Mouse (Mus musculus) right cerebral cortex, adult 2 months (tissue): ENCODE data around the gene Hrh3.
A peak's percentile ranks its signal among the peaks of the same experiment; 100 is the strongest.

Experiments
- DNase-seq, 2 experiments: peaks; one replicate each; pipeline ENCODE4 v3.0.0; 2021 to 2022; ENCODE audit warnings: low spot score in 2 of 2

Hrh3 gene

DNA sequence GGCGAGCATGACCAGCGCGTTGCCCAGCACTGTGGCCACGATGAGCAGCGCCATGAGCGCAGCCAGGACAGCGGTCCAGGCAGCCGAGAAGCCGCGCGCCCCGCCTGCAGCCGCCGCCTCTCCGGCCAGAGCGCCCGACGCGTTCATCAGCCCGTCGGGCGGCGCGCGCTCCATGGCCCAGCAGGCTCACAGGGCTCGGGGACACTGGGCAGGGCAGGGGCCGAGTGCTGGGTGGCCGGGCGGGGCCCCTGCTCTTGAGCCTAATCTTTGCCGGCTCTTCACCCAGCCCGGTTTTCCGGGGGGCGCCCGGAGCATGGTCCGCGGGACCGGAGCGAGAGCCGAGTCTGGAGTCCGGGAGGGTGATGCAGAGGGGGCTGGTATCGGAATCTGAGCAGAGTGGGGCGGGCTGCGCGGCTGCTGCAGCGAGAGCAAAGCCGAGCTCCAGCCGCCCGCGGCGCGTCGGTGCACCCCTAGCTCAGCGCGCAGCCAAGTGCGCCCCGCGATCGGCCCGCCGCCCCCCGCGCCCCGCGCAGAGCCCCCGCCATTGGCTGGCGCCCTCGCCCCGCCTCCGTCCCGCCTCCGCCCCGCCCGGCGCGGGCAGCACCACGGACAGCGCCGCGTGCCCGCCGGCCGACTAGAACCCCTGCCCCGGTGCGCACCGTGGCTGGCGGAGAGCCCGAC lies at the start of gene Hrh3:
Hrh3 (minus strand) TSS at position 511 of the 681 bp plus-strand sequence.
- peak in 1 of 2 experiments; percentile 50 for DNase-seq

- DNase-seq, result no peak
Observed at GRCm38 (mm10) chr2:180148551-180148950, 44.3 kb upstream of the Hrh3 start.

DNA sequence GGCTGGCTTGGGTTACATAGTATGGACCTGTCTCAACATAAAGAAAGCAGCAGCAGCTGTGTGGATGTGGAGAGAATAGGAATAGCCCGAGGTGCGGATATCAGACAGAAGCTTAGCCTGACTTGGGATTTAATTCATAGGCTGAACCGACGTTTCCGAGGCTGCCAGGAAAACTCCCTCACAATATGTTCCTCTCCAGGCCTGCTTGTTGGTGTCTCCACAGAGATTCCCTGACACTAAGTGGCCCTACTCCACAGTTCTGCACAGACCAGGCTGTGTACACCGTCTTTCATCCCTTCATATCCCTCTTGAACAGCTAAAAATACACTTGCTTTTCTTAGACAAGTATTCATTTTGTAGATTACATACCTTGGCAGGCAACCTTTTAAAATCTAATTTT lies 43.1 kb upstream of the Hrh3 start:
- peak in 1 of 2 experiments; percentile 46 for DNase-seq

- no peak for DNase-seq
Observed at GRCm38 (mm10) chr2:180146091-180146490, 41.8 kb upstream of the Hrh3 start.

DNA sequence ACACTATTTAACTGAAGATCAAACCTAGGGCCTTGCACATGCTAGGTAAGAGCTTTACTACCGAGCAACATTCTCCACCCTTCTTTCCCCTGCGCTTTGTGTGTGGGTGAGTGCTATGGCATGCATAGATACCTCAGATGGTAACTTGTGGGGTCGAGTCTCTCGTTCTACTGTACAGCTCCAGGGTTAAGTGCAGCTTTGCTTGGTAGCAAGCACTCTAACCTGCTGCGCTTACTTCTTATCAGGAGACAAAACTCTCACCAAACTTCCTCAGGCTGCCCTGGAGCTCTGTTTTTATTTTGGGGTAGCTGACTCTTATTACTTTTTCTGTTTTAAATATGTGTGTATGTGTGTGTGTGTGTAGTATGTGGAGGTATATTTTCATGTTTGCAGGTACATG lies 31.1 kb upstream of the Hrh3 start:
- DNase-seq, result no peak

DNA sequence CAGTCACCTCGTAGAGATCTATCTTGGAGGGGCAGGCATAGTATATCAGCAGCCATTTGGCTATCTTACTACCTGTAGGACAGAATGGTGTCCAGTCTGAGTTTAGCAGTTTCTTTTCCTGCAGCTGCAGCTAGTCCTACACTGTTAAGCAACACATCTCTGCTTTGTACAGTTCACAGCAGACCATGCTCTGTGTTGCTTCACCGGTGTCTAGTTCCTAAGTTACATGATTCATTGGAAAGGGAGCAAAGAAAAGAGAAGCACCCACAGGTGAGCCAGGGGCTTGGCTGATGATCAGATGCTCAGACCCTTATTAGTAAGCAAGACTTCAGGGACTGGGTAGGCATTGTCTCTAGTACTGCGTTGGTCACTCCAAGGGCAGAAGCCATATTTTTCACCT lies 29.6 kb upstream of the Hrh3 start:
- no peak for DNase-seq

- DNase-seq, result no peak
Observed at GRCm38 (mm10) chr2:180133231-180133630, 28.9 kb upstream of the Hrh3 start.

- DNase-seq, result no peak
Observed at GRCm38 (mm10) chr2:180127675-180128074, 23.4 kb upstream of the Hrh3 start.

GRCm38 (mm10) chr2:180126195-180126594 lies 21.9 kb upstream of the Hrh3 start:
- peak in 1 of 2 experiments; percentile 25 for DNase-seq

GRCm38 (mm10) chr2:180124192-180124591 lies 19.9 kb upstream of the Hrh3 start:
- no peak for DNase-seq

GRCm38 (mm10) chr2:180120292-180120761 lies 16.0 kb upstream of the Hrh3 start:
- no peak for DNase-seq

DNA sequence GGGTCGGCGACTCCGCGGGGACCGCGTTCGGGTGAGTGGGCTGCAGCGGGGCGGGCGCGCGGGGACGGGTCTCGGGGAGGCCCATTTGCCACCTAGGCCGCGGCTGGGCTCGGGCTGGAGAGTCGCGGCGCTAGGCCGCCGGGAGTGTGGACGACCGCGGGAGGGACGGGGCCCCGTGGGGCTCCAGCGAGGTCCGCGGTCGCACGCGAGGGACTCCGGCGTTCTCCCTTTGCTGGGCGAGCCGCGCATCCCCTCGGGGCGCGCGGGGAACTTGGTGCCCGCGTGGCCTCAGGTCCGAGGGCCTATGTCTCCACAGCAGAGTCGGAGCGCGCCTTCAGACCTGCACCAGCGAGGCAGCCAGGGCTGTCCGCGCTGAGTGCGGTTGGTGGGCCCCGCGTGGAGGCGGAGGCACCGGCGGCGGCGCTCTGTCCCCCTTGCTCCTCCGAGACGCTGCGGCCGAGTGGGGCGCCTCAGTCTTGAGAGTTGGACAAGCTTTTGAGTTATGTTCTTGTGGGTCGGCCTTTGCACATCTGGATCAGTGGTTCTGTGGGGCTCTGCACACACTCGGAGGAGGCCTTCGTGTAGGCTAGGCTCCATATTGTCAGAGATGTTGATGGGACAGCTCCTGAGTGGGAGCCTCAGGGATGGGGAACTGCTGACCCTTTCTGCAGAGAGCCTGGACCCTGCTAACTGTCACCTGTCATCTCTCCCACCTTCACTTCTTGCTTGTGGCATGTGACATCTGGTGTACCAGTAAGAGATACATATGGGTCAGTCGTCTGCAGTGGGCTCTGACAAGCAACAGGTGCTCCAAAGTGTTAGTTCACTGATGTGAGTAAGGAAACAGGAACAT lies 15.4 kb upstream of the Hrh3 start:
- DNase-seq, result no peak

- peak; percentile 100 for DNase-seq
Observed at GRCm38 (mm10) chr2:180118661-180119438, 14.6 kb upstream of the Hrh3 start, which contains the start of gene Osbpl2. Gene Osbpl2, plus strand, starts transcription at chr2:180119306.

DNA sequence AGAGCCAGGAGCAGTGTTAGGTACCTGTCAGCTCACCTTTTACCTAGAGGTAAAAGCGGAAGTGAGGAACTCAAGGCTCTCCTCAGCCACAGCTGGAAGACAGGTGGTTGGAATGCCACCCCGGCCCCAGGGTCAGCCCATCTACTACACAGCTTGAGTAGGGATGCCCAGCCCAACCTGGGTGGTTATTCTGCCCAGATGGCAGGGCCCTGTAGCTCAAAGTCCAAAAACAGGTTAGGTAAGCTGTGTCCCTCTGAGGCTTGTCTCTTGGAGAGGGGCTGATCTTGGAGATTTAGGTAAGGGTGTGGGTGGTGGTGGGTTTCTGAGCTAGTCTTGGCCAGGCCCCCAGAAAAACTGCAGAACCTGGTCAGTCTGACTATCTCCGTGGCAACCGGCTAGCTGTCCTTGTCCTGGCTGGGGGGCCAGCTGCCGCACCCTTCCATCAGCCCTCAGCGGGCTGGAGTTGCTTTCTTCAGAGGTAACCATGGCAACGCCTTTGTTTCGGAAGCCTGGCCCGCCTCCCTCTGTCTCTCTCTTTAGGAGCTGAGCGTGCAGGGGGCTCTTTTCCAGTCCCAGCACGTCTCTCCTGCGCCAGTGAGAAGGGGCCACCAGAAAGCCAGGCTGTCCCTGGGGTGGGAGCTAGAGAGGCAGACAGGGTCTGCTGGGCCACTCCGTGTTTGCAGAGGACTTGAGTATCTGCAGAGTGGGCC lies 13.4 kb upstream of the Hrh3 start:
- peak; percentile 58 to 71 for DNase-seq

- peak in 1 of 2 experiments; percentile 31 for DNase-seq
Observed at GRCm38 (mm10) chr2:180116741-180117484, 12.6 kb upstream of the Hrh3 start.

DNA sequence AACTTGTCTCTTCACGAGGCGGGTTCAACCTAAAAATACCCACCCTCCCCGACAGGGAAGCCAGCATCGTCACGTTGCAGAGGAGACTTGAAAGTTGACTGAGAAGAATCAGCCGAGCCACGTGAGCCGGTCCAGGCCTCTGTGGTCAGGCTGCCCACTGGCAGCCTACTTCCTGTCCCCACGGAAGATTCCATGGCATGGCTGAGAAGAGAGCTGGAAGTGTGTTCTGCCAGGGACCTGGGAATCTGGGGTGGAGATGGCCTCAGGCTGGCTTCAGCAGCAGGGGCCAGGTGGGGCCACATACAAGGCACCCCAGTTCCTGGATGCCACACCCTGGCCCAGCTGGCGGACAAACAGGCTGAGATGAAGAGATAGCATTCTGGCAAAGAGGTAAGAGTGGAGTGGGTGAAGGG lies 11.8 kb upstream of the Hrh3 start:
- DNase-seq, result peak; percentile 53 to 56

GRCm38 (mm10) chr2:180115279-180115678 lies 11.0 kb upstream of the Hrh3 start:
- peak; percentile 58 to 72 for DNase-seq

DNA sequence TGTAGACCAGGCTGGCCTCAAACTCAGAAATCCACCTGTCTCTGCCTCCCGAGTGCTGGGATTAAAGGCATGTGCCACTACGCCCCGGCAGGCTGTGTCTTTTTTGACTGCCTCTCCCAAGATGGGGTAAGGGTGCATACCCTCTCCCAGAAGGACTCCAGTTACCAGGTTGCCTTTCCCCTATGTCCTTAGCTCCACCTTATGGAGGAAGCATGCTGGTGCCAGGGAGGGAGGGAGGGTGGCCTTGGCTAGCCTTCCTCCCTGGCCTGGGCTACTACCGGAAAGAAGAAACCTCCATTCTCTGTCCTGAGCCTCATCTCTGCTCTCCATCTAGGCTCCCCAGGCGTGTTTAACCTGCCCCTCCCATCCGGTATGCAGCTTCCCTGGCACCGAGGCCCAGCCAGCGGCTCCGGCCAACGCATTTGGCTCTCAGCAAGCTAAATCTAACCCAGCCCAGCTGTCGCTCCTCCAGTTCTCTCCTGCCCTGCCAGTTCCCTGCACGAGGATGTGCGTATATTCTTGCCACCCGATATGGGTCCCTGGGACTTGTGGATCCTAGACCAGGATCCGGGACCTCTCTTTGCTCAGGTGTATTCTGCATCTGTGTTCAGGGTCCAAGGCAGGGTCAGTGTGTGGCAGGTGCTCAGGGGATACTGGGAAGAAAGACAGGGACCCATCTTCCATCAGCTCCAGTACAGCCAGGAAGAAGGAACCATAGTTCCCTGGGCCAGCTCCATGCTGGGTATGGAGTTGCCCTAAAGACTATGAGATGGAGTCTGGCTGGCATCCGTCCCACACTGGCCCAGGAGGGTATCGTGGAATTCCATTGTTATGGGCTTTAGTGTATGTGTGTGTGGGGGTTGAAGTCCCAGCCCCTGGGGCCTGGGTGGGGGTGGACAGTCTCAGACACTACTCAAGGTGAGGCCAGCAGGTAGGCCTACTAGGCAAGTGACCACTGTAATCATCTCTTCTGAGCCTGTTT lies 9.9 kb upstream of the Hrh3 start:
- DNase-seq, result peak; percentile 78 to 79

DNA sequence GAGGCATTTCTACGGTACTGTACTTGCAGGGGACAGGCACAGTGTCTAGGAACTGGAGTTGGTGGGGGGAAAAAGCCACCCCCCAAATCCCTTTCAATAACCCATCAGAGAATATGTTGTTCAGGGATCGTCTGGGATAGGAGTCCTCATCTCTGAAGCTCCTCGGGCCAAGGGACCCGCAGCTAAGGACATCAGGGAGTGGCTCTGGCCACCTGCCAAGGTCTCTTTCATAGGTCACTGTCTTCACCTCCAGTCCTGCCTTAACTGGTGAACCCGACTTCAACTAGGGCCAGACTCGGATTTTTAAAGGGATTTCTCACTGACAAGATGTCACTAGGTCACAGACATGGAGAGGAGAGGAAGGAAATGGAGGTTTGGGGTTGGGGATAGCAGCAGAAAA lies 4.0 kb upstream of the Hrh3 start:
- DNase-seq, result no peak
